Mouse (Mus musculus) erythroid progenitor cell, adult 5-6 weeks (primary cell): ENCODE data around the gene Cpne2. TPM values are rescaled to one million over a fixed set of nuclear protein-coding genes. Genes with fewer than 3 reads are reported as not detected.

ENCODE experiments used
- ATAC-seq: replicated peaks from 2 replicates; pipeline ENCODE4 v1.8.0; 2016; ENCODE audit warnings: moderate number of reproducible peaks, mild to moderate bottlenecking, moderate TSS enrichment, inconsistent platforms; ENCODE audit not compliant: poor library complexity, low FRiP score, severe bottlenecking
- total RNA-seq, 2 experiments: library from RNA; stranded (forward) in 1 of 2; stranded (reverse) in 1 of 2; fragments of 150-400 nt in 1 of 2; fragments of 186-747, 209-891 nt in 1 of 2; gene quantifications; 2 replicates each; pipeline versions ENCODE4 v1.2.3 to v1.2.4; 2015 to 2017; ENCODE audit warnings: low replicate concordance in 2 of 2

The Cpne2 gene
- total RNA-seq, 2 experiments from 2014 or later: 18.7 to 37.3 TPM

- no peak for ATAC-seq
Observed at GRCm38 (mm10) chr8:94532525-94532872, 291 bp upstream of the Cpne2 start.

- no peak for ATAC-seq
Observed at GRCm38 (mm10) chr8:94534612-94535011, 1.8 kb downstream of the Cpne2 start.

- ATAC-seq: no peak
Observed at GRCm38 (mm10) chr8:94535631-94536030, 2.8 kb downstream of the Cpne2 start.

GRCm38 (mm10) chr8:94537456-94537855 is 4.7 kb downstream of the Cpne2 start:
- no peak for ATAC-seq

- ATAC-seq: peak; percentile 63
Observed at GRCm38 (mm10) chr8:94540025-94540424, 7.2 kb downstream of the Cpne2 start.

GRCm38 (mm10) chr8:94540889-94541795 is 8.4 kb downstream of the Cpne2 start:
- peak; percentile 63 for ATAC-seq

- no peak for ATAC-seq
Observed at GRCm38 (mm10) chr8:94543981-94544380, 11.2 kb downstream of the Cpne2 start.

GRCm38 (mm10) chr8:94549041-94549440 is 16.3 kb downstream of the Cpne2 start:
- ATAC-seq: no peak

GRCm38 (mm10) chr8:94549482-94549881 is 16.7 kb downstream of the Cpne2 start:
- no peak for ATAC-seq

GRCm38 (mm10) chr8:94549998-94550397 is 17.2 kb downstream of the Cpne2 start:
- no peak for ATAC-seq

GRCm38 (mm10) chr8:94551471-94552422 is 19.0 kb downstream of the Cpne2 start:
- ATAC-seq: no peak

- no peak for ATAC-seq
Observed at GRCm38 (mm10) chr8:94552696-94553095, 19.9 kb downstream of the Cpne2 start.

- no peak for ATAC-seq
Observed at GRCm38 (mm10) chr8:94557281-94557680, 24.5 kb downstream of the Cpne2 start.

- ATAC-seq: no peak
Observed at GRCm38 (mm10) chr8:94561256-94561655, 28.5 kb downstream of the Cpne2 start.

- ATAC-seq: no peak
Observed at GRCm38 (mm10) chr8:94564421-94564820, 31.6 kb downstream of the Cpne2 start.

- no peak for ATAC-seq
Observed at GRCm38 (mm10) chr8:94566033-94566432, 33.2 kb downstream of the Cpne2 start.

GRCm38 (mm10) chr8:94566446-94567158 is 33.8 kb downstream of the Cpne2 start:
- no peak for ATAC-seq

GRCm38 (mm10) chr8:94567159-94567849 is 34.5 kb downstream of the Cpne2 start:
- ATAC-seq: no peak

GRCm38 (mm10) chr8:94568098-94568497 is 35.3 kb downstream of the Cpne2 start:
- no peak for ATAC-seq
